Mouse (Mus musculus) induced T-regulatory cell, adult 2 months (primary cell): Measurements from ENCODE around the gene Sprn.
"Not testable (repeated sequence)": the region's sequence is repeated elsewhere in the genome, so short reads cannot be mapped to it uniquely, and the experiment has no call there.

Experiments used
- DNase-seq: peaks from one replicate; pipeline ENCODE4 v3.0.0-alpha.2; 2012; ENCODE audit warnings: low read depth

The Sprn gene

GRCm38 (mm10) chr7:140144550-140144949 lies 10.1 kb downstream of the Sprn start:
- DNase-seq, result no peak

- peak; percentile 83 for DNase-seq
Measured at GRCm38 (mm10) chr7:140141350-140141749, 13.3 kb downstream of the Sprn start.

- no peak for DNase-seq
Measured at GRCm38 (mm10) chr7:140138021-140138310, 16.7 kb downstream of the Sprn start.

DNA sequence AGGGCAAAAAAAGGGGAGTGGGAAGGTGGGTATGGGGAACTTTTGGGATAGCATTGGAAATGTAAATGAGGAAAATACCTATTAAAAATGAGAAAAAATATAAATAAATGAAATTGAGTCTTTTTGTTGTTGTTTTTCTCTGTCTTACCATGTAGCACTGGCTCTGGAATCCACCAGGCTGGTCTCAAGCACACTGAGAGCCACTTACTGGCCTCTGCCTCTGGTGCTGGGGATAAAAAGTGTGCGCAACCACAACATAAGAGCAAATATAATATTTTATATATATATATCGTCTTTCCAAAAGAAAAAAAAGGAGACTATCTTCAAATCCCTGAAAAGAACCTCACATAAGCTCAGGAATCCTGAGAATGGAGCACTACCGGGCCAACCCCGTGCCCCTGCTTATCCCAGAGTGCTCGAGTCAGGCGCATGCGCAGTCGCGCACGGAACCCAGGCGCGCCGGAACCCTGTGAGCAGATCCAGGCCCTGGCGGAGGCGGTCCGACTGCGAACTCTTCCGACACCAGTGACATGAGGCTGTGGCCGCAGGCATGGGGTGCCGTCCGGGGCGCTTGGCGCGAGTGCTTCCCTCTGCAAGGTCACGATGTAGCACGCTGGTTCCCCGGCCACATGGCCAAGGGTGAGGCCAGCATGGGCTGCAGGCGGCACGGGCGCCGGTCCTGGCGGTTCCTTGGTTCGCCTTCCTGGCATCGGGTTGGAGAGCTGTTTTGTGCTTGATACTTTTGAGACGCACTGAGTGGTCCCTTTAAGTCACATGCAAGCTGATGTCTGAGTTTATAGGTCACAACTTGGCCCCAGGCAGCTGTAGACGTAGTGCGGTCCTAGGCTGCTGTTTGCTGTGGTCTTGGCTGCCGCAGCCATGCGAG lies 17.3 kb downstream of the Sprn start, which contains the start of gene Mtg1:
Gene Mtg1, plus strand, starts transcription at position 430 of the 886 bp plus-strand sequence.
- DNase-seq, result peak; percentile 96

DNA sequence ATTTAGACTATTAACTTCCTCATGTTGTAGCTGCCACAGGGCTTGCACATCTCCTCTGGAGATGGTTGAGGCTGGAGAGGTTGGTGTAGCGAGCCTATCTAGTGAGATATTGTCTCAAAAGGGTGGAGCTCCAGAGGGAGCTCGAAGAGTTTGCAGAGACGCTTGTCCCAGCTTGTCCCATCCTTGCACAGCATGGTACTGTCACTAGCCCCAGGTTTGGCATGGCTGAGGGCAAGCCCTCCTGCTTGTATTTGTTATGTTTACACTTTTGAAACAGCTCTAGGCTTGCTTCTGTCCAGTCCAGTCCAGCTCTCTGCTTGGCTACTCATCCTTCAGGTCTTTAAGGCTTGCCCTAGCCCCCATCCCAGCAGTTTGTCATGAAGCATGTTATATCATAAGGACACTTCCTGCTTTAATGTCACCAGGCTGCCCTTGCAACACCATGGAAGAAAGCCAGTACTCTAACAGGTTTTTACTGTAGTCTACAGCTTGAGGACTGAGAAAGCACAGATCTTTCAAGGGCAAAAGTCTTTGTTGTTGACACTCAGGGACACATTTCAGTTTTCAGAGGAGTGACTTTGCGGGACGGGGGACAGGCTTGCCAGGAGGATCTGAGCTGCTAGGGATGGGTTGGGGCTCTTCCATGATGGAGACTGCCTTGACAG lies 19.4 kb downstream of the Sprn start:
- no peak for DNase-seq

- DNase-seq, result not testable (repeated sequence)
Measured at GRCm38 (mm10) chr7:140134033-140134432, 20.6 kb downstream of the Sprn start.

- DNase-seq, result not testable (repeated sequence)
Measured at GRCm38 (mm10) chr7:140132184-140132583, 22.5 kb downstream of the Sprn start.

DNA sequence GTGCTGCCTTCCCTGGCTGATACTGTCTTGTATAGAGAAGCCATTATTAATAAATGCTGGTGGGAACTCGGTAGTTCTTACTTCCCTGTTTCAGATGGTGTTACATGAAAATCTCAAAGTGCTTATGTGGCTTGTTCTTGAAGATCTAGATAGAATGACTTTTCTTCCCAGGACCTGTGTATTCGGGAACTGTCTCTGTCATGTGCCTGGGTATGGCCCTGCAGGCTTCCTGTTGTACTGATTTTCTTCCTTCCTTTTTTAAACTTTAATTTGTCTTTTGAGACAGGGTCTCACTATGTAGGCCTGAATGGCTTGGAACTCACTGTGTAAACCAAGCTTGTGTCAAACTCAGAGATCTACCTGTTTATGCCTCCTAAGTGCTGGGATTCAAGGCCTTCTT lies 26.8 kb downstream of the Sprn start:
- DNase-seq, result no peak

GRCm38 (mm10) chr7:140126934-140127333 lies 27.7 kb downstream of the Sprn start:
- DNase-seq, result no peak

- no peak for DNase-seq
Measured at GRCm38 (mm10) chr7:140126022-140126350, 28.7 kb downstream of the Sprn start.

DNA sequence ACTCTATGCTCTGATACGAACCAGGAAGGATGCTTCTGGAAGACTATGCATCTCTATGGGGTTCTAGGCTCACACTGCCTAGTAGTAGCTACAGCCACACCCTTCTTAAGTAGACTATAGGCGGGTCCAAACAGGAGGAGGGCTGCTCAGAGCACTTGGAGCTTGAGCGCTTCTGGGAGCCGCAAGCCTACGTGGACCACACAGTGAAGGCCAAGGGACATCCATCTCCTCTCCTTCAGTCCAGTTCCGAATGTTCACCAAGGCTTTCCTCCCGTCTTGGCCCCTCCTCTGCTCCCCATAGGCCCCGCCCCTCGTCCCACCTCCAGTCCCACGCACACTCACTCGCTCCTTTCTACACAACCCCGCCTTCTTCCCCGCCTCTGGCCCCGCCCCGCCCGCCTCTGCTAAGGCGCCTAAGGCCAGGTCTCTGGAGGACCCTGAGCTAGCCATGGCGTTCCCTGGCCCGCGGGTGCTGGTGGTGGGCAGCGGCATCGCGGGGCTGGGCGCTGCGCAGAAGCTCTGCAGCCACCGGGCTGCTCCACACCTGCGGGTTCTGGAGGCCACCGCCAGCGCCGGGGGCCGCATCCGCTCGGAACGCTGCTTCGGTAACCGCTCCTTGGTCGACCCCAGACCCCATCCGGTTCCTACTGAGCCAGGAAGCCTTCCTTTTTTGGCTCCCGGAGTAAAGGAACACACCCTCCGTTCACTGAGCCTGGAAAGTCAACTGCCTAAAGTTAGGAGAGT lies 29.2 kb downstream of the Sprn start:
- DNase-seq, result peak; percentile 93

GRCm38 (mm10) chr7:140124382-140124781 lies 30.3 kb downstream of the Sprn start:
- DNase-seq, result no peak

- DNase-seq, result no peak
Measured at GRCm38 (mm10) chr7:140122765-140123164, 31.9 kb downstream of the Sprn start.

DNA sequence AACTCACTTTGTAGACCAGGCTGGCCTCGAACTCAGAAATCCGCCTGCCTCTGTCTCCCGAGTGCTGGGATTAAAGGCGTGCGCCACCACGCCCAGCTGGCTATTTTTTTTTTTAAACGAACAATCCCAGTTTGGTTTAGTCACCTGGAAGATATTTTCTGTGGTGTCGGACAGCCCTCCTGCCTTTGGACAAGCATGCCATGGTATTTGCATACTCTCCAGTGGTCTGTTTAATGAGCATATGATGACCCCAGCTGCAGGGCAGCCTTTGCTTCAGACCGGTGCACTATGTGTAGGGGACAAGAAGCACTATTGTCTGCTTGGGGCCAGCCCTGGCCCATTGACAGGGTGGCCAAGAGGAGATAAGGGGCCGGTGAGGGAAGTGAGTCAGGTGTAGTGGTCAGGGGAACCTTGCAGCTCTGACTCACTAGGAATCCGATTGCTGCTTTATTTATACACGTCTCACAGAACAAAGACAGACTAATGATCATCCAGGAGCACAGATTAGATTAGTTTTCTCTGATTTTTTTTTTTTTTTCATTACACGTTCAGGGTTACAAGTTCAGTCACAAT lies 33.3 kb downstream of the Sprn start:
- DNase-seq, result no peak

GRCm38 (mm10) chr7:140120484-140120883 lies 34.2 kb downstream of the Sprn start:
- no peak for DNase-seq

DNA sequence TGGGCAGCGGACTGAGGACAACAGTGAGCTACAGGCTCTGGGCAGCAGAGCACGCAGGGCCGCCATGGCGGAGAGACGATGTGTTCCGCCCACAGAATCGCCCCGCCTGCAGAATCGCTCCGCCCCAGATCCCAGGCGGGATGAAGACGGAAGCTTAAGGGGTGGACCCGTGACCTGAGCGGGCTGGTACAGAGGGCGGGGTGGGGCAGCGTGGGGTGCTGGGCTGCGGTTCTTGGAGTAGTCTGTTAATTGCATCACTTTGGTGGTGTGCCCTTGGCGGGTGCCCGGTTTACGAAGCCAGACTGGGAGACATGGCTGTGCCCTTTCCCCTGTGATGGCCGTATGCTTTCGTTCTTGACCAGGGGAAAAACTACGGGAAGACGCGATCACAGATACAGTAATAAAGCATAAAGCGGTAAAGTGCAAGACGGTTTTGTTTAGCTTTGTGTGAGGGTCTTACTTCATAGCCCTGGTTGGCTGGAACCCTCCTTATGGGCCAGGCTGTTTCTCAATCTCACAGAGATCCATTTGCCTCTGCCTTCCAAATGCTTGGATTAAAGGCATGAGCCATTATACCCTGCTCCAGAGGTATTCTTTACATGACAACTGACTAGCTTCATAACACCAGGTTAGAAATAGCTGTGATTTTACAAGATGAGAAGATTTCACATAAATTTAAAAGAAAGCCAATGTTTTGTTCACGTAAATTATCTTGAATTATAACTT lies 38.2 kb downstream of the Sprn start, which contains the start of gene Echs1:
Gene Echs1, minus strand, starts transcription at position 148 of the 726 bp plus-strand sequence.
- DNase-seq, result peak; percentile 93

GRCm38 (mm10) chr7:140115583-140116328 lies 38.9 kb downstream of the Sprn start, which contains the start of gene Paox:
Paox (plus strand) TSS chr7:140115799.
- DNase-seq, result peak; percentile 43

- no peak for DNase-seq
Measured at GRCm38 (mm10) chr7:140111943-140112342, 42.7 kb downstream of the Sprn start.

GRCm38 (mm10) chr7:140104009-140104408 lies 50.7 kb downstream of the Sprn start:
- DNase-seq, result no peak

- DNase-seq, result peak; percentile 87
Measured at GRCm38 (mm10) chr7:140101993-140102860, 52.5 kb downstream of the Sprn start, which contains the start of gene Fuom. Fuom (minus strand) TSS chr7:140102441.
